Mouse (Mus musculus) liver, embryonic 14 days (tissue): ENCODE results near the gene Rrbp1. TPM values are rescaled to one million over a fixed set of nuclear protein-coding genes. Genes with fewer than 3 reads are reported as not detected.

Experiments used
- polyA plus RNA-seq: library from polyadenylated mRNA; depleted of rRNA; stranded (reverse); fragments of >200 nt; gene quantifications from 2 replicates; pipeline ENCODE4 v1.2.3, GENCODE M21; 2012; rRNA removed

The Rrbp1 gene
- polyA plus RNA-seq, result 89.0 and 101 TPM in 2 replicates

DNA sequence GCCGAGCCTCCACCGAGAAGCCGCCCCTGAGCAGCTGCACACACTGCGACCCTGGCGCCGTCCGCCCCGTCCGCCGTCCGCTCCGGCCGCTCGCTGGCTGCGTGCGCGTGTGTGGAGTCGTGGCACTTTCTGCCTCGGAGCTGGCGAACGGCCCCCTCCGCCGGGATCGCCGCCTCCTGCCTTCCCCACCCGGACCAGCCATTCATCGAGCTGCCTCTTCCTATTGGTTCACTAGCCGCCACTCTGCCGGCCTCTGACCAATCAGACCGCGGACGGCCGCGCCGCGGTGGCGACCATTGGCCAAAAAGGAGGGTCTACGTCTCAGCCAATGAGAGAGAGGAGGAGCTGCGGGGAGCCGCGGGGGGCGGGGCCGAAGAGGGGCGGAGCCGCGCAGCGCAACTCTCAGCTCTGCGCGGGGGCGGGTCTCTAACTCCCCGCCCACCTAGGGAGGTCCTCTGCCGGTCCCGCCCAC lies at the start of gene Rrbp1:
TSS of gene Rrbp1 (minus strand) at position 184 of the 472 bp plus-strand sequence.

DNA sequence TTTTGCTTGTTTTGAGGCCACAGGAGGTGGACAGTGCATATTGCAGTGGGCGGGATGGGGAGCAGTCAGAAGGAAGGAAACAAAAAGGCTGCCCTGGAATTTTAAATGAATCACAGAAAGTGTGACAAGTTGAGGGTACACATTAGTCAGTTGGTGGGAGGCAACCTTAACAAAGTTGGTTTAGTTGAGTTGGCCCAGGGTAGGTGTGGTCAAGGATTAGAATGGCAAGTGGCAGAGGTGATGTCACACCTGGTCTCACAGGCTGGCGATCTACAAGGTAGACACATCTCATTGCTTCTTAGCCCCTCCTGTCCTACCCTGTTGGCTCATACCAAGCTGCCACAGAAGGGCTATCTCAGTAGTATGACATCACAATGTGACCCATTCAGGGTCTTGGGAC lies 21.6 kb upstream of the Rrbp1 start, which contains the start of gene Banf2:
TSS of gene Banf2 (plus strand) at position 396 of the 400 bp plus-strand sequence.

DNA sequence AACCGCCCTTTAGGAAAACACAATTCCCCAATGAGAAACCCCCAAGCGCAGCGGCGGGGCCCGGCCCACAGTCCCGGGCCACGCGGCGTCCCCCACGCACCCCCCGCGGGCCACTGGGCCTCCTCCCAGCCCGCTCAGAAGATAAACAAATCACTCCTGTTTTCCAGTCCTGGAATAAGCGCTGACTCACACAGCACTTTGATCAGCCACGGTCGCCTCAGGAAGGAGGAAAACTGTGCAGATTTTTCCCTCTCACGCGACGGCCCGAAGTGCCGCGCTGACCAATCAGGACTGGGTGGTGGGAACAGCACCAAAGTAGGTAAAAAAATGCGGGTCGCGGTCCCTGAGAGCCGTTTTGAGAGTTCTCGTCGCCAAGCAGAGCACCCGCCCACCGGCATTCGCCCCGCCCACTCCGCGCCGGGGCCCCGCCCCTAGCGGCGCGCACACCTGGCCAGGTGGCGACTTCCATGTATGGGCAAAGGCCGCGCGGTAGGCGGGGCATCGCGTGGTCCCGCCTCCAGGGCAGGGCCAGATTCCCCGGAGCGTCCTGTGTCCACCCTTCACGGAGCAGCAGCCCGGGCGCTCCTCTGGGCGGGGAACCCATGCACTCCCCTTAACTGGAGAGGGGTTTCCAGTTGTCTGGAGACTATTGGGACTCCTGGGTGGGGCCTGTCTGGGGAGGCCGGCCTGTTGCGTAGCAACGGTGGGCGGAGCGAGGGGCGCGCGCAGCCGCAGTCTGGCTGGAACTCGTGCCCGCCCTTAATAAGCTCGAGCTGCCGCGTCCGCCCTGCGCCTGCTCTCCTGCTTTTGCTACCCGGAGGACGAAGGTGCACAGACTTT lies 96.1 kb downstream of the Rrbp1 start, which contains the start of gene Dstn:
TSS of gene Dstn (plus strand) at position 561 of the 840 bp plus-strand sequence.

Other genes with a start within 250 kb of the Rrbp1 start
- 0.09 and 0.17 TPM in 2 replicates for gene Bfsp1, start 148.1 kb downstream of the Rrbp1 start, polyA plus RNA-seq
- gene Dstn, start 95.9 kb downstream of the Rrbp1 start, polyA plus RNA-seq, result 34.2 and 42.7 TPM in 2 replicates
- gene Banf2, start 21.8 kb upstream of the Rrbp1 start, polyA plus RNA-seq, result not detected in 2 replicates